Mouse (Mus musculus) left cerebral cortex, adult 2 months (tissue): ENCODE data around the gene Man2a1. TPM values are rescaled to one million over a fixed set of nuclear protein-coding genes. Genes with fewer than 3 reads are reported as not detected.

Experiments used
- DNase-seq, 2 experiments: peaks; one replicate each; pipeline ENCODE4 v3.0.0; 2021 to 2022; ENCODE audit warnings: low spot score in 2 of 2, mixed read lengths in 1 of 2; ENCODE audit errors: extremely low spot score in 1 of 2
- H3K27ac ChIP-seq: fragments of 200-600 bp; 2 replicates; pipeline ENCODE4 v1.8.1; 2022
- H3K4me3 ChIP-seq: fragments of 200-600 bp; 2 replicates; pipeline ENCODE4 v1.8.1; 2022
- CTCF ChIP-seq: fragments of 200-600 bp; IDR thresholded peaks from 2 replicates; pipeline ENCODE4 v1.8.1; 2022; ENCODE audit warnings: antibody characterized with exemption, mild to moderate bottlenecking, moderate library complexity
- intact Hi-C: fragments of 180-260 bp; cut with DNase I; formaldehyde crosslinking; loops from one replicate; pipeline ENCODE4 v1.15.1; 2025
- total RNA-seq, 2 experiments: library from RNA; stranded (reverse); gene quantifications; 2 replicates each; pipeline ENCODE4 v1.2.3; 2021

Man2a1 gene
- total RNA-seq, 2 experiments from 2014 or later: 18.1 to 19.5 TPM

- no peak for DNase-seq
- intact Hi-C loops: no loop called here
- TF ChIP-seq CTCF: no peak
- no peak overlapping the region for H3K27ac ChIP-seq
- H3K4me3 ChIP-seq: no peak overlapping the region
These were observed 83.6 kb downstream of the Man2a1 start for GRCm38 (mm10) chr17:64684088-64684487.

GRCm38 (mm10) chr17:64685216-64685903 is 84.8 kb downstream of the Man2a1 start:
- Histone ChIP-seq H3K27ac (no peak overlapping the region), H3K4me3 (no peak overlapping the region)
- DNase-seq: no peak
- intact Hi-C loops: no loop called here
- TF ChIP-seq CTCF: no peak

GRCm38 (mm10) chr17:64689614-64690013 is 89.1 kb downstream of the Man2a1 start:
- intact Hi-C loops: no loop called here
- no peak for TF ChIP-seq CTCF
- Histone ChIP-seq H3K4me3 (no peak overlapping the region), H3K27ac (no peak overlapping the region)
- no peak for DNase-seq

GRCm38 (mm10) chr17:64697277-64697831 is 96.8 kb downstream of the Man2a1 start:
- H3K27ac ChIP-seq: no peak overlapping the region
- no peak for TF ChIP-seq CTCF
- H3K4me3 ChIP-seq: no peak overlapping the region
- DNase-seq: no peak
- intact Hi-C loops: no loop called here

- Histone ChIP-seq H3K4me3 (no peak overlapping the region), H3K27ac (no peak overlapping the region)
- intact Hi-C loops: no loop called here
- no peak for TF ChIP-seq CTCF
- no peak for DNase-seq
These were observed 98.0 kb downstream of the Man2a1 start for GRCm38 (mm10) chr17:64698516-64698915.

GRCm38 (mm10) chr17:64703649-64704230 is 103.2 kb downstream of the Man2a1 start:
- H3K27ac ChIP-seq: no peak overlapping the region

GRCm38 (mm10) chr17:64707529-64707928 is 107.0 kb downstream of the Man2a1 start:
- Histone ChIP-seq H3K27ac (no peak overlapping the region), H3K4me3 (no peak overlapping the region)
- DNase-seq: no peak
- intact Hi-C loops: no loop called here
- no peak for TF ChIP-seq CTCF

More at GRCm38 (mm10) chr17:64703649-64704230, 103.2 kb downstream of the Man2a1 start:
- DNase-seq: no peak
- H3K4me3 ChIP-seq: no peak overlapping the region
- intact Hi-C loops: no loop called here
- no peak for TF ChIP-seq CTCF

- intact Hi-C loops: no loop called here
- Histone ChIP-seq H3K27ac (no peak overlapping the region), H3K4me3 (no peak overlapping the region)
- DNase-seq: no peak
- TF ChIP-seq CTCF: no peak
These were observed 115.8 kb downstream of the Man2a1 start for GRCm38 (mm10) chr17:64716318-64716717.

GRCm38 (mm10) chr17:64719760-64720159 is 119.2 kb downstream of the Man2a1 start:
- Histone ChIP-seq H3K4me3 (no peak overlapping the region), H3K27ac (no peak overlapping the region)
- no peak for DNase-seq
- intact Hi-C loops: no loop called here
- TF ChIP-seq CTCF: no peak

GRCm38 (mm10) chr17:64721112-64721511 is 120.6 kb downstream of the Man2a1 start:
- Histone ChIP-seq H3K4me3 (no peak overlapping the region), H3K27ac (no peak overlapping the region)
- no peak for TF ChIP-seq CTCF
- no peak for DNase-seq
- intact Hi-C loops: no loop called here

- intact Hi-C loops: no loop called here
- no peak for DNase-seq
- H3K27ac ChIP-seq: no peak overlapping the region
- H3K4me3 ChIP-seq: no peak overlapping the region
- no peak for TF ChIP-seq CTCF
These were observed 122.6 kb downstream of the Man2a1 start for GRCm38 (mm10) chr17:64723162-64723561.

GRCm38 (mm10) chr17:64725214-64725613 is 124.7 kb downstream of the Man2a1 start:
- intact Hi-C loops: no loop called here
- Histone ChIP-seq H3K4me3 (no peak overlapping the region), H3K27ac (no peak overlapping the region)
- TF ChIP-seq CTCF: no peak
- DNase-seq: no peak
